Mouse (Mus musculus) monocyte, adult 2 months (primary cell): Measurements from ENCODE around the gene Psmb3.
A peak's percentile ranks its signal among the peaks of the same experiment; 100 is the strongest.
"Not testable (repeated sequence)": the region's sequence is repeated elsewhere in the genome, so short reads cannot be mapped to it uniquely, and the experiment has no call there.

Experiments used
- DNase-seq, 2 experiments: peaks; one replicate each; pipeline ENCODE4 v3.0.0; 2022; ENCODE audit warnings: low spot score in 2 of 2, low read depth in 1 of 2

Gene Psmb3

DNA sequence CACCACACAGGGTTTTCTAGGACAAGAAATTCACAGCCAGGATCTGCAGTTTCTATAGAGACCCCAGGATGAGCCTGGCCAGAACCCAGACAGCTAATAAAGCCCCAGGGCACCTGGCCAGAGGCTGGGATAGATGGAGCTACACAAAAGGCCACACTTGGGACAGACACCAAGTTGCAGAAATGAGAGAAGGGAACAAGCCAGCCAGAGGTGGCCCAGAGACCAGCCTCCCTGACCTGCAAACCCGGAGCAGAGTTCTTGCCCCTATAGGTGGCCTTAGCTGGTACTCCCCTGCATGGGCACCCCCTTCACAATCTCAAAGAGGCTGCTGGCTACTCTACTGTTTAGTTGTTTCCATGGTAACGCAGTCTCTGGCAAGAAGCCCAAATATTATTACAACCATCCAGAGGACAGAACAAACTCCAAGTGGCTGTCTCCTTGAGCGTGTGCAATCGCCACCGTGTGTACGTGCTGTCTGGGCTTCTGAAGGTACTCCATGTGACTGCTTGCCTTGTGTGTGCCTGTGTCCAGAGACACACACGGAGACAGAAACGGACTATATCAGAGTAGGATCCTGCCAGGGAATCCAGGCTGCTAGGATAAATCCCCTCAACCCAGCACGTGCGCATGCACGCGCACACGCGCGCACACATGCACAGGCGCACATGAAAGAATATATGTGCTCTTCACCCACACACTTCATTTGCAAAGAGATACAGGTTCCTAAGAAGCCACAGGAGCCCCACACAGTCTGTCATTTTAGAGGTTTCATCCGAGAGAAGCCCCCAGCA lies 8.1 kb upstream of the Psmb3 start:
- no peak for DNase-seq

DNA sequence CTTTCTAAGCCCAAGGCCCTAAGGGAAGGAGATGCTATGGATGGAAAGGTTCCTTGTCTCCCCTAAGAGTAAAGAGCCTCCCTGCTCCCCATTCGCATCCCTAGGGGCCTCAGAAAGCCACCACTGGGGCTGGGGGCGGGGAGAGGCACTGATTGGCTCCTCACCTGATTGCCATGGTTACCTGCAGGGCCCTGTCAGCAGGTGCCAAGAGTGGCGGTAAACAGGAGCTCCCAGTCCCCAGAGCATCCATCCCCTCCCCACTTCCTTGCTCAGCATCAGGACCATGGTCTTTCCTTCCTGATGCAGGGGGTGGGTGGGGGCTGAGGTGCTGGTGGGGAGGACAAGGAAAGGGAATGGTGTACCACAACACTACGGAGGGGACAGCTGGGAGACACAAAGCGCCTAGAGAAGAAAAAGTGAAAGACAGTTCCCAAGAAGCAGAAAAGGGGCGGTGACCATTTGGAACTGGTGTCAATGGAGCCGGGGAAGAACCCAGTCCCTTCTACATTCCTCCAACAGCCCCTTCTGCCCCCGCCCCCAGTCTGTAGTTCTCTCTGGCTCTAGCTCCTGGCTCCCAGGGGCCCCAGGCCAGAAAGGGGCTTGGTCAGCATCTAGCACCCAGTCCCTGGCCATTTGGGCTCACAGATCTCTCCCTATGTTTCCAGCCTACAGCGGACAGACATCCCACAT lies 7.3 kb upstream of the Psmb3 start:
- no peak for DNase-seq

DNA sequence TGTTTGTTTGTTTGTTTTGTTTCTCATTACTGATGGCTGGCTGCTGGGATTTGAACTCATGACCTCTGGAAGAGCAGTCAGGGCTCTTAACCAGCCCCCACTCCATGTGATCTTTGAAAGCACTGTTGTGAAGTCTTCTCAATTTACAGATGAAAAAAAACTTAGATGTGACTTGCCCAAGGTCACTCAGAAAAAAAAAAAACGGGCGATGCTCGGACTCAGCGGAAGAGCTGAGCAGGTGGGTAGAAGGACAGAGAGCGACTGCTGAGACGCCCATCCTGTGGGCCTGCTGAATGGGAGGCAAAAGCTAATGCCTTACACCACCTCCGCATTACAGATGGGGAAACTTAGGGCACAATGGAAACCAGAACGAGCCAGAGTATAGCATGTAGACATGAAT lies 6.5 kb upstream of the Psmb3 start:
- no peak for DNase-seq

DNA sequence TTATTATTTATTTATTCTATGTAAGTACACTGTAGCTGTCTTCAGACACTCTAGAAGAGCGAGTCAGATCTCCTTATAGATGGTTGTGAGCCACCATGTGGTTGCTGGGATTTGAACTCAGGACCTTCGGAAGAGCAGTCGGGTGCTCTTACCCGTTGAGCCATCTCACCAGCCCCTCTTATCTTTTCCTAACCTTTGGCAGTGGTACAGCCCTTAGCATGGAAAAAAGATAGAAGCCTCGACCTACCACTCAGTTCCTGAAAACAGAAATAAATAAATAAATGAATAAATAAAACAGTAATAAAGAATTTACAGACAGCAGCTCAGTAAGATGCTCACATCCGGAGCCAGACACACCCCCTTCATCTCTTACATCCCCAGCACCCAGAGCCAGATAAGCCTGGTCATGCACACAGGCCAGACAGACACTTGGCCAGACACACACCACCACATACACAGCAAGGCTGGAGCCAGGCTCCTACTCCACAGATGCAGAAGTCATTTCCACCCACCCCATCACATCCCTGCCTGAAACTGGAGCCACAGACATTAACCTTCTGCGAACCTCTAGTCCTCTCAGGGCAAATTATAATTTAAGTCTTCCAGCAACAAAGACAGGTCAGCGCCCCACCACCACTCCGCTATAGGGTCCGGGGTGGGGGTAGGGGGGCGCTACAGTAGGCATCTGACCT lies 5.9 kb upstream of the Psmb3 start:
- DNase-seq, result no peak

DNA sequence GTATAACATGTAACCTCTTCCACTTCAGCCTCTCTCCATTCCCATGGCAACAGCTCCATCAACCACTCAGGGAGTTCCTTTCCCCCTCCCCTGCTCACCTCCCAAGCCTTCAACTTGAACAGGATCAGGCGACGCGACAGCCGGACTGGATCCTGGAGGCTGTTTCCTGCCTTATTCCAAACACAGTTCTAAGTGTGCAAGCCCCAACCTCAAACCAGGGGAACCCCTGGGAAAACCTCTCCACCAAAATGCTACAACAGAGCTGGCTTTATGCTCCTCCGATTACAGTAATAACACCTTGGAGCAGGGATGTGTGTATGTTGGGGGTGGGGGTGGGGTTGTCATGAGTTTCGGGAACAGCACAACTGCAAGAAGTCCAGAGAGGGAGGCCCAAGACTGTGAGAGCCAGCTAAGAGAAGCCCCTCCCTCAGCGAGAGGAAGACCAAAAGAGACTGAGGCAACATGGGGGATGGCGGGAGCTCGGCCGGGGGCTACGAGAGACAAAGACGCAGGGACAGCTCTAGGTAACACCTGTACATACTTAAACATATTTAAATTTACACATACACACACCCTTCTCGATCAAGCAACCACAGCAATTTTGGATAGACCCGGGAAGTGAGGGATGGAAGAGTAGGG lies 5.2 kb upstream of the Psmb3 start:
- no peak for DNase-seq

DNA sequence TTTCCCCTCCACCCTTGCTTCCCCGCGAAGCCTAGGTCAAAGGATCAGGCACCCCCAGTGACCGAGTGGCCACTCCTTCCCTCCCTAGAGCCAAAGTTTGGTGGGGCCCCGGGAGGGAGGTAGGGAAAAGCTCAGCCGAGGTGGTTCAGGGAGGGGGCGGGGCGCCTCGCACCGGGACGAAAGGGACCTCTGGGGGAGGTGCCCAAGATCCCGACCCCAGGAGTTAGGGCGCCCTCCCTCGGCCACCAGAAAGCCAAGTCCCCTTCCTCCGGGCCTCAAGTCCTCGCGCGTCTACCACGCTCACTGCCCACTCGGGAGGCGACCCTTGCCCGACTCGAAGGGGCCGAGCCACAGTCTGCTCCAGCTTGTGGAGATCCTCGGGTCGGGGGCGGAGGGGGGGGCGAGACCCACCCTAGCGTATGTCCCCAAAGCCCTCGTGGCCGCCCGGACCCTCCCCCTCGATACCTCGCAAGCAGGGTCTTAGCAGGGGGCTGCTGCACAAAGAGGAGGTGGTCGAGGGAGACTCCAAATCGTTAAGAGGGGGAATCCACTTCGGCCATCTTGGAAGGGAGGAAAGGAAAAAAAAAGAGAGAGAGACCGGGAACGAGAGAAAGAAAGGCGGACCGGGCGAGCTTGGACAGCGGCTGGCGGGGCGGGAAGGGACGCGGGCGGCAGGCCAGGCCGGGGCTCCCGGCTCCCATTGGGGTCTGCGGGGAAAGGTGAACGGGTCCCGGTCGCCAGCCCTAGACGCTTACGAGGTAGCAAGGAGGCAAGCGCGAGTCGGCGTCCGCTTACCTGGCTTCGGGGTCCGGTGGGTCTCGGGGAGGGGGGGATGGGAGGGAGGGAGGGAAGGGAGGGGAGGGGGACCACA lies 4.2 kb upstream of the Psmb3 start:
- DNase-seq, result no peak

DNA sequence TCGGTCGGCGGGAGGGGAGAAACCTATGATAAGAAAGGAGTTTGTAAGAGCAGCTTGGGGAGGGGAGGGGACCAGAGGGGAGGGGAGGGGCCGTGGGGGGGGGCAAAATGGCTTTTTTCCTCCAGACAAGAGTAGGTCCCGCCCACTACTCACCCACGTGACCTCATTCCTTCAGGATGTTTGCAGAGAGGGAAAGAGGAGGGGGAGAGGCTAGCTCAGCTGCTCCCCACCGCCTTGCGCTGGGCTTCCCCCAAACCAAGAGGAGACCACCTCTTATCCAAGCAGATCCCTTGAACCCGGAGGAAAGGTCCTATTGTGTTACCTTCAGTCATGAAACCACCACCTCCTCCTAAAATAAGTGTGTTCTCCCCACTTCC lies 3.6 kb upstream of the Psmb3 start:
- no peak for DNase-seq

DNA sequence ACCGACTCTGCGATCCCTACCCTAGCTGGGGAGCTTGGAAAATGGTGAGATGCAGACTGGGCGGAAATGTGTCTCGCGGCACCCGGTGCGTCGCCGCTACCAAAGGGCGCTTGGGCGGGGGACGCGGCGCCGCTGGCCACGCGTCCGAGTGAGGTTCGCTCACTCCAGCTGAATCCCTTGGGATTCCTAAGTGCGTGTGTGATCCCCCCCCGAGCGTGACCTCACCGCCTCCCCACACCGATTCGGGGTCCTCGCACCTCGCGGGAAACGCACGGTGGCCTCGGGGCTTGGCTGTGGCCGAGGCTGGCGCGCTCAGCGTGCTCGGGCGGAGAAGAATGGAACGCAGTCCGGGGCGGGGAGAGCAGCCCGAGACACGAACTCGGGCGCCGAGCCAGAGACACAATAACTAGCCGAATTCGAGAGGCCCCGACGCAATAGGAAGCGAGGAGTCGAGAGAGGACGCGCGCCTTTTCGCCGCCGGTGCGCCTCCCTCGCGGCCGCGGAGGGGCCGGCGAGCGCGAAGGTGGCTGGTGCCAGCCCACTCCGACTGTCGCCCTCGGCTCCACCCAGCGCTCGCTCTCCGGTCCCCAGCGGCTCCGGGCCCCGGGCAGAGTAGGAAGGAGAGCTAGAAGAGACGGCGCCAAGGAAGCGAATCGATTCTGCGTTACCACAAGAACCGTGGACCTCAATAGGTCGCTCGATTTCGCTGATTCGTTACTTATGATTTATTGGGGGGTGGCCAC lies 3.0 kb upstream of the Psmb3 start, which contains the start of gene Pcgf2:
TSS of gene Pcgf2 (minus strand) at position 495 of the 743 bp plus-strand sequence.
- DNase-seq, result no peak

DNA sequence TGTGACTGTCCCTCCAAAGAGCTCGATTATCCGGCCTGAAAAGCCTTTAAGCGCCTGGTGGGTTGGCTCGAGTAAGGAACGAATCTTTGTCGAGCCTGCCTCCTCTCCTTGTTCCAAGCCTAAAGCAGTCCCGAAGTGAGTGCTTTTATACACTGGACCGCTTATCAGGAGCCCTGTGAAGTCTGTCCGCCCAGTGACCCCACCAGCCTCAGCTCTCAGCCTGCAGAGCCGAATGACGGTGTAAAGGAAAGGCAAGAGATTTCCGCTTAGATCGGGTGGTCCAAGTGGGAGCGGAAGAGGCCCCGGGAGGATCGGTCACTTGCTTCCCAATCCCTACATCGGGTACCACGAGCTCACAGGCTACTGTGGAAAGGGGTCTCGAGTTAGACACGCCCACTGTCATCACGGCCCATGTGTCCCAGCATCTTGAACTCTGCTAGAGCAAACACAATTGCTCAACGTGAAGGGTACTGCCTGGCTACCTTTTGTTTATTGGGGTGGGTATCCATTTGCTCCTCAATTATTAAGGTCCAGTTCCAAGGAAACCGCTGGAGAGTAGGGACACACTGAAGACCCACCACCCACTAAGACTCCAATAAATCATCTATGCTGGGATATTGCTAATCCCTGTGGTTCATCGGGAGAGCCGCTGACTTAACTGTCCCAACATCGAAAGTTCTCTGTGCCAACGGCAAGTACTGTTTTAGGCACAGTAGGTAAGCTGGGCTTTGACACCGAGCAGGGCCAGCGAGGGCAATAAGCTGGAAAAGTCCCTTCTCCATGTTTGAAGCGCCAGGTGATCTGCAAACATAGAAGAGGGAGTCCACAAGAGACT lies 2.2 kb upstream of the Psmb3 start:
- DNase-seq, result no peak

DNA sequence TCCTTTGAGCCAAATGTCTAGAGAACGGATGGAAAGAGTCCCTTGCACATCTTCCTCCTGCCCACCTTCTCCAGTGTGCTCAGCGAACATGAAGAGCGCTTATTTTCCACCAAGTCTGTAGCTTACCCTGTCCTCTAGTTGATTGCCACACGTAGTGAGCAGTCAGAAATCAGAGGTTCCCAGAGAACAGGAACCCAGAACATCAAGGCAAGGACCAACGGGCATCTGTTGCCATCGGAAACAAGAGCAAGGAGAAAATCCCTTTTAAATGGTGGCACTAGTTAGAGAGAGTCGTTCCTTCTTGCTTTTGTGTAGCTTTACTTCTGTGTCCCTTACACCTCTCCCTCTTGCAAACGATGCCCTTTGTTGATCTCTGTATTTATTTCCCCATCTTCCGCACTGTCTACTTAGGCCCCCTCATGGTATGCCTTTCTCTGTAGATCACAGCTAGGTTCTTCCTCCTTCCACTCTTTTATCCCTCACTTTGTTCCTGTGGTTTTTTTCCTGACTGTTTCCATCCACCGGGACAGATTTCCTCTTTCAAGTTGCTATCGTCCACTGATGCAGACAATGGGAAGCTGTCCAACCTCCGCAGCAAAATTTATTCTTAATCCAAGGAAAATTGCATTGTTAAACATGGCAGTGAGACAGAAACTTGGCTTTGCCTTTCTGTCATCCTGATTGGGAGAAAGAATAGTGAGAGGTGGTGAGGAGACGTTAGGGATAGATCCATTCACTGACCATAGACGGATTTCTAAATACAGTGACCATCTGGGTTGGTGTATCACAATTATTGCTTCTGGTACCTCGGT lies 1.4 kb upstream of the Psmb3 start:
- DNase-seq, result no peak

DNA sequence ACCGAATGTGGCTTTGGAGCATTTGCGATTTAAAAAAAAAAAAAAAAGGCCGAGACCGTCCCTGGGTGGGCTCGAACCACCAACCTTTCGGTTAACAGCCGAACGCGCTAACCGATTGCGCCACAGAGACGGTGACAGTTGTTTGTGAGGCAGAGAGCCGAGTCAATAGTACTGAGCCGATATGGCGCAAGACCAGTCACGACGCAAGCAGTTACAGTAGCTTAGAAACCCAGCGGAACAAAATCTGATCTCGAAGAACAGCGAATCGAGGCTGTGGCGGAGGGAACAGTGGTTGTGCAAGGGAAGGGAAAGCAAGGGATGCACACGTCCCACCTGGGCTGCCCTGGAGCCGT lies 830 bp upstream of the Psmb3 start:
- peak; percentile 85 to 95 for DNase-seq

DNA sequence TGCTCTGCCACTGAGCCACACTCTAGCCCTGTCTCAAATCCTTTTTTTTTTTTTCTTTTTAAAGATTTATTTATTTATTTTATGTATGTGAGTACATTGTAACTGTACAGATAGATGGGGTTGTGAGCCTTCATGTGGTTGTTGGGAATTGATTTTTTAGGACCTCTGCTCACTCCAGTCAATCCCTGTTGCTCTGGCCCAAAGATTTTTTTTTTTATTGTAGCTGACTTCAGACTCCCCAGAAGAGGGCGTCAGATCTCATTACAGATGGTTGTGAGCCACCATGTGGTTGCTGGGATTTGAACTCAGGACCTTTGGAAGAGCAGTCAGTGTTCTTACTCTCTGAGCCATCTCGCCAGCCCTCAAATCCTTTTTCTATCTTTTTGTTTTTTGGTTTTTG lies 6.9 kb downstream of the Psmb3 start:
- DNase-seq, result not testable (repeated sequence)

DNA sequence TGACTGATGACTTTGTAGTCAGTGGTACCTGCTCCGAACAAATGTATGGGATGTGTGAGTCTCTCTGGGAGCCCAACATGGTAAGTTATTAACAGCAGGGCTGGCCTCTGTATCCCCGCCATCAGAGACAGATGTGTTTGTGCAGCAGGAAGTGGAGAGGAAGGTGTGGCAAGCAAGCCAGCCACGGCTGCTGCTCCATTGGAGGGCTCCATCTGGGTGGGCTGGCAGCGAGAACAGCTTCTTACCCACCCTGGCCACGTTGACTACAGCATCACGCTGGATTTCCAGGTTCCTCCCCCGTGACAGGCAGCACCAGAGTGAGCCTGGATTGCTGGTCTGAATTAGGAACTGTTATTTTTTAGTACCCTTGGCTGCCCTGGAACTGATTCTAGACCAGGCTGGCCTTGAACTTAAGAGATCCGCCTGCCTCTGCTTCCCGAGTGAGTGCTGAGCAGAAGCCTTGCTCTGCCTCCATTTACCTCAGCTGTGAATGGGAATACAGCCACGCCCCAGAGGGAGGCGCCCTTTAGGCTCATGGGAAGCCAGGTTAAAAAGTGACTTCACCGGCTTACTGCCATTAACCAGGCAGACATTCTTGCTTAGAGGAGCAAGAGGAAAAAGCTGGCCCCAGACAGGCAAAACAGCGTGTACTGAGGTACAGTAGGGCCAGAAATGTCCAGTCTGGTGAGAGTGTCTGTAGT lies 8.2 kb downstream of the Psmb3 start:
- DNase-seq, result no peak

DNA sequence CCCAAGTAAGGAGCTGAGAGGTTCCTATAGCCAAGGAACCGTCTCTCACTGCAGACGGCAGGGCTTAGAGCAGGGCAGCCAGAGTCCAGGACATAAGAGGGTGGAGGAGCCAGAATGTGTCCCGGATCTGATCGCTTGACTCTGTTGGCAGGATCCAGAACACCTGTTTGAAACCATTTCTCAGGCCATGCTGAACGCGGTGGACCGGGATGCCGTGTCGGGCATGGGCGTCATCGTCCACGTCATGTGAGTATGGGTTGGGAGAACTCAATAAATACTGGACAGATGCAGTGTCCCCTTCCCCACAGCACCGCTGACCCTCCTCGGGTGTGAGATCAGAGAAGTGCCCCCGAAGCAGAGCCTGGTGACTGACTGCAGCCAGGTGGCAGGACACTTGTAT lies 9.1 kb downstream of the Psmb3 start:
- DNase-seq, result no peak

DNA sequence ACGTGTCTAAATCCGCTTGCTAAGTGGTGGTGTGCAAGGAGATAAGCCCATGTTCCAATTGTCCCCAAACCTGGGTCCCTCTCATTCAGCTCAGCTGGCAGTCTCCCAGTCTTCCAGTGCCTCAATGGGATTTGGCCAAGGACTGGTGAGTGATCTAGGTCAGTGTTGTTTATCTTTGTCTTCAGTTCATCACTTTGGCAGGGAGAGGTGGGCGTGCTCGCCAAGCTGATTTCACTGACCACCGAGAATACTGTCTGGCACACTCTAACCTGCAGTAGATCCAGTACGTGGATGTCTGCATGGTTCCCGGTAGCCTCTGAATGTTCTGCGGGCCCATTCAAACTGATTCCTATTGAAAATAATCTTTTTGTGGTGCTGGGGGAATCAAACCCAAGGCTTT lies 10.7 kb downstream of the Psmb3 start:
- DNase-seq, result no peak

DNA sequence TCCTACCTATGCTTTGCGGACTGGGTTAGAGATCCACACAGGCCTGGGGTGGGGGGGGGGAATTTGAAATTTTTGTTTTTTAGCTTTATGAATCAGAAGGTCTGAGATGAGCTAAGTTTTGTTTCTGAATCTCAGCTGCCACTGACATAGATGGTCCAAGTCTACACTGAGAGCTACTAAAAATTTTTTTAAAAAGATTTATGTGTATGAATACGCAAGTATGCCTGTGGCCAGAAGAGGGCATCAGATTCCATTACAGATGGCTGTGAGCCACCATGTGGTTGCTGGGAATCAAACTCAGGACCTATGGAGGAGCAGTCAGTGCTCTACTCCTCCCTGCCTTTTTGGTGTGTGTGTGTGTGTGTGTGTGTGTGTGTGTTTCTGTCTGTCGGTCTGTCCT lies 11.2 kb downstream of the Psmb3 start:
- DNase-seq, result no peak

DNA sequence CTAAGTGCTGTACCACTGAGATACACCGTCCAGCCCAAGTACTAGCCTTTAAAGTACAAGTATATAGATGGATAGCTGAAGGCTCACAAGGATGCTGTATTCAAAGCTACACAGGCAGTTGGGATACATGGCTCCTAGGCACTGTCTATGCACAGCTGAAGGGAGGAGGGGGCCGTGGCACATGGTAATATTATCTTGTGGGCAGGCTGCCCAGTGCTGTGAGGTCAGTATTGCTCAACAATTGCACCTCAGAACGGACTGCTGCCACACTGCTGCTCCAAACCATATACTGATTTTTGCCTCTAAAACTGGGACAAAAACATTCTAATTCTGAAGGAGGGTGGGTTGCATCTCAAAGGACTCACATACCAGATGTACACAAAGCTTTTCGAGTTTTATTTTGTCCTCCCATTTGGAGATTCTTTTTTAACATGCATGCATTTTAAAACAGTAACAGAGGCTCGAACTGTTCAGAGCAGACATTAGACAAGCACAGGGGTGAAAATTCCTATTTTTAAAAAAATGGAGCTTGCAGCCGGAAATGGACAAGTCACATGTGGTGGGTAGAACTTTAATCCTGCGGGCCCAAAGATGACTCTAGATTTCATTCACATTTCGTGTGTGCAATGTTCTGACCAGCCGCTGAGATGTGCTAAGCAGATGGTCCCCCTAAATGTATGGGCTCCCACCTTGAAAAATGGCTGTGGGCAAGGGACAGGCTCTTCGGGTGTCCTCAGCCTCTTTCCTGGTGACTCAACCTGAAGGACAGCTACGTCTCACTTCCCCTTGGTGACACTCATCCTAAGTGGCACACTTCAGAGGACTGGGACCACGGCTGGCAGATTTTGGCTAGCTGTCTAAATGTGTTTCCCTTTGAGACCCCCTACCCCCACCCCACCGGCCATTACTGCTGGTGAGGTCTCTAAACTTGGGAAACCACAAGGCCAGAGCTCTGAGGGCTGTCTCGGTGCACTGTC lies 11.9 kb downstream of the Psmb3 start:
- no peak for DNase-seq
